Mouse (Mus musculus): Measurements from ENCODE around the gene 2310003L06Rik. TPM values are rescaled to one million over a fixed set of nuclear protein-coding genes. Genes with fewer than 3 reads are reported as not detected.

The 2310003L06Rik gene
- polyA plus RNA-seq, 1 experiment from 2014 or later, result not detected

DNA sequence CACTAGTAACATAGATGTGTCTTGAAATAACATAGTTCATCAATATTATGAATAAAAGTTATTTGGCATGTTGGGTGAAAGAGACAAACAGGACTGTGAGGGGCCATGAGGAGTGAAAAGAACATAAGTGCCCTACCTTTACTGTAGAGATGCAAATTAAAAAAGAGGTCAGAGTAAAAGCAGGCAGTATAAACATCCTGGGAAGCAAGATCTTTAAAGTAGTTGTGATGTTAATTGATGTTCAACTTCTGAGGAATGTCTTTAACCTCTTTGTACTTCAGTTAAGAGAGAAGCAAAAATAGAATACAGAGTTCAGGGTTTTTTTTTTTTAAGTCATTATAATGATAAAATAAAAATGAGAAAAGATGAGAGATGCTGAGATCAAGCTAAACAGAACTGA lies 36.0 kb downstream of the 2310003L06Rik start:
- no peaks in the 10 kb centered on the region for H3K9me3 ChIP-seq (ENCODE audit: control insufficient read depth, low read length)
- H3K36me3 ChIP-seq (ENCODE audit: control insufficient read depth, insufficient read depth, low read length), result no peaks in the 10 kb centered on the region
- ATAC-seq (ENCODE audit: low read depth), result no peak
- no peaks in the 10 kb centered on the region for H3K4me1 ChIP-seq (replicated peaks; ENCODE audit: control insufficient read depth, insufficient read depth, low read length)
- H3K9ac ChIP-seq (ENCODE audit: low read length), result no peak overlapping the region
- H3K27me3 ChIP-seq (ENCODE audit: control insufficient read depth, insufficient read depth, low read depth, low read length), result no peaks in the 10 kb centered on the region
- H3K27ac ChIP-seq (ENCODE audit: low read length), result no peak overlapping the region
- H3K4me3 ChIP-seq (ENCODE audit: low read length), result no peak overlapping the region
- H3K4me2 ChIP-seq (ENCODE audit: low read depth, low read length), result no peak overlapping the region

Other genes with a start within 250 kb of the 2310003L06Rik start
- not detected in 2 replicates for gene Csn1s2a, start 194.9 kb upstream of the 2310003L06Rik start, polyA plus RNA-seq (2015; fragmentation: Nextera tagmentation; extraction: Ambion mirVana)
- gene Csn1s2b, start 161.4 kb upstream of the 2310003L06Rik start, polyA plus RNA-seq (2015; fragmentation: Nextera tagmentation; extraction: Ambion mirVana), result not detected in 2 replicates
- gene Prr27, start 143.8 kb upstream of the 2310003L06Rik start, polyA plus RNA-seq (2015; fragmentation: Nextera tagmentation; extraction: Ambion mirVana), result not detected in 2 replicates
- gene Odam, start 84.4 kb upstream of the 2310003L06Rik start, polyA plus RNA-seq (2015; fragmentation: Nextera tagmentation; extraction: Ambion mirVana), result not detected in 2 replicates
- gene Csn3, start 43.9 kb upstream of the 2310003L06Rik start, polyA plus RNA-seq (2015; fragmentation: Nextera tagmentation; extraction: Ambion mirVana), result not detected in 2 replicates
- gene Gm28434, start 58 bp downstream of the 2310003L06Rik start, polyA plus RNA-seq (2015; fragmentation: Nextera tagmentation; extraction: Ambion mirVana), result not detected in 2 replicates
- gene Cabs1, start 10.0 kb downstream of the 2310003L06Rik start, polyA plus RNA-seq (2015; fragmentation: Nextera tagmentation; extraction: Ambion mirVana), result not detected in 2 replicates
- not detected in 2 replicates for gene Smr3a, start 33.1 kb downstream of the 2310003L06Rik start, polyA plus RNA-seq (2015; fragmentation: Nextera tagmentation; extraction: Ambion mirVana)
- not detected in 2 replicates for gene Smr2, start 117.1 kb downstream of the 2310003L06Rik start, polyA plus RNA-seq (2015; fragmentation: Nextera tagmentation; extraction: Ambion mirVana)
- not detected in 2 replicates for gene Gm11116, start 142.1 kb downstream of the 2310003L06Rik start, polyA plus RNA-seq (2015; fragmentation: Nextera tagmentation; extraction: Ambion mirVana)
- not detected in 2 replicates for gene Gm11115, start 184.6 kb downstream of the 2310003L06Rik start, polyA plus RNA-seq (2015; fragmentation: Nextera tagmentation; extraction: Ambion mirVana)